Mouse (Mus musculus): ENCODE results near the gene Depdc1a.
"Not testable (repeated sequence)": the region's sequence is repeated elsewhere in the genome, so short reads cannot be mapped to it uniquely, and the experiment has no call there.

The Depdc1a gene

GRCm38 (mm10) chr3:159495243-159495801 is at the start of gene Depdc1a:
TSS of gene Depdc1a (plus strand) at chr3:159495433.
- peak; percentile 87 for DNase-seq

GRCm38 (mm10) chr3:159470059-159470458 is 25.2 kb upstream of the Depdc1a start:
- no peak for DNase-seq

GRCm38 (mm10) chr3:159475465-159475864 is 19.8 kb upstream of the Depdc1a start:
- DNase-seq = no peak

- no peak for DNase-seq
These were observed 17.8 kb upstream of the Depdc1a start for GRCm38 (mm10) chr3:159477250-159477962.

- not testable (repeated sequence) for DNase-seq
These were observed 524 bp upstream of the Depdc1a start for GRCm38 (mm10) chr3:159494709-159495108.

GRCm38 (mm10) chr3:159508899-159509298 is 13.7 kb downstream of the Depdc1a start:
- DNase-seq = no peak

GRCm38 (mm10) chr3:159528563-159528962 is 33.3 kb downstream of the Depdc1a start:
- DNase-seq = no peak

- DNase-seq = no peak
These were observed 53.1 kb downstream of the Depdc1a start for GRCm38 (mm10) chr3:159548303-159548702.

GRCm38 (mm10) chr3:159550224-159550623 is 55.0 kb downstream of the Depdc1a start:
- DNase-seq = no peak

Measured in layer of hippocampus, adult 9-11 months (tissue).